Mouse (Mus musculus): ENCODE measurements around the gene Arsg.

Arsg gene

GRCm38 (mm10) chr11:109496475-109496993 is 23.4 kb downstream of the Arsg start:
- no peak for DNase-seq

DNA sequence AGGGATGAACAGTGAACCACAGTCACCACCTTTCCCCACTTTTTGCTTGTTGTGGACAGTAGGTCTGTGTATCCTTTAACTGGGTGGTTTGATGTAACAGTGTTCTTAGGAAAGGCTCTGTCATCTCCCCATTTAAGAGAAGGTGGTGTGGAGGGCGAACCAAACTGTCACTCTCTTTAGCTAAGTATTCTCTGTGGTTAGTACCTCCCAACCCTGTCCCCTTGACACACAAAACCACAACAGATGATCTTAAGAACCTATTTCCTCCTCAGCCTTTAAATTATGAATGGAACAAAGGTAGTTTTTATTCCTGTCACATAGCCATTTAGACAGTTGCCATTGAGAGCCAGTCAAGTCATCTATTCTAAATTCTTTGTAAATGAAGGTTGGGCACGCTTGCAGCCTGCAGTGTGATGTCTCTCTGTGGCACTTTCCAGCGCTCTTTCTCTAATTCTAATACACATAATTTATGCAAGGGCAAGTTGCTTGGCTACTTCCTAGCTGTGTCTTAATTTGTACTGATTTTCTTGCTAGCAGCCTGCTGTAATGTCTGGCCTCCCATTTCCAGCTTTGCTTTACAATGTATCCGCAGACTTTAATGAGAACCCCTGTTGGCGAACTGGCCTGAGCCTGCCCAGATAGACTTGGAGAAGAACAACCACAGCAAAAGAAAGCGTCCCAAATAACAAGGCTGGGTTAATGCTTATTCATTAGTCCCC is 24.0 kb downstream of the Arsg start:
- DNase-seq = no peak

DNA sequence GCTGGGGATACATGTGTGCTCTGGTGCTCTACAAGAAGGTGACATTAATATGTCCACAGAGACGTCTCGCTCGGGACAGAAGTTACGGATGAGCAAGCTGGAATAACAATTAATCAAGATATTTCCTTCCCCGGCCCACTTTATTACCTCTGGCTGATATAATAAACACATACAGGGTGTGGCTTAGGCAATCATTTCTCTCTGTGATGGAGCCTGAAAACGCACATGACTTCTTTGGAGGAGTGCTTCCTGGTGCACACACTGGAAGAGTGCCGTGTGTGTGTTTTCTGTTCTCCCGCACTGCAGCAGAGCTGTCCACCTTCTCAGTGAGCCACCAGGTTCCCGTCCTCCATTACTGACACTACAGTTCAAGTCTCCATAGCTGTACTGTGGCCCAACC is 24.8 kb downstream of the Arsg start:
- no peak for DNase-seq

DNA sequence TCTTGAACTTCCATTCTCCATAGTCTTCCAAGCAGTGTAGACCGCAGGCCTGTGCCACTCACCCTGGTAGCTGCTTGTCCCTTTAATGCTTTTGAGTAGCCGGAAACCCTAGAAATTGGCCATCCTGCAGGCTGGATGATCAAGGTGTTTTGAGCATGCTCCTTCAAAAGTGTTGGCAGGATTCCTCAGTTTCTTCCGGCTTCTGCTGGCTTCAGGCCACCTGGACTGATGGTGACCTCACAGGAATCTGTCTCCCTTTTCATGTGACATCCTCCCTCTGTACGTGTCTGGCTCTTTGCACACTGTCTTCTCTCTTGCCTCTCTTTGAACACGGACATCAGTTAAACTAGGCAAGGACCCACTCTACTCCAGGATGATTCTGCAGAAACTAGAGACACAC is 27.0 kb downstream of the Arsg start:
- DNase-seq = no peak

DNA sequence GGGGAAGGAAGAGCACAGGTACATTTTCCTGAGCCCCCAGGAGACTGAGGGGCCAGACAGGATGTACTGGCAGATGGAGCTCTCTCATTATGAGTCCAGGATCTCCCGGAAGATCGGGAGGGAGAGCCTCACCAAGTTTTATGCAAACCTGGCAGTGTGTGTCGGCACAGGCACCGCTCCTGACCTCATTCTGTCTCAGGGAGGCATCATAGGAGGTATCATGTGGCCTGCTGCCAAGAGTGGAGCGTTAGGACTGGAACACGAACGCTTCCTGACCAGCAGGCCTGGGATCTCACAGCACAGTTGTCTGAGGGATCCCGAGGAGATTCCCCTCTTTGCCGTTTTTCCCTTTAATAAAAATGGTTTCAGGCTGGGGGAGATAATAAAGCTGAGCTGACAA is 31.8 kb downstream of the Arsg start:
- peak; percentile 86 for DNase-seq

- DNase-seq = no peak
Measured at GRCm38 (mm10) chr11:109505823-109506222, 32.6 kb downstream of the Arsg start.

DNA sequence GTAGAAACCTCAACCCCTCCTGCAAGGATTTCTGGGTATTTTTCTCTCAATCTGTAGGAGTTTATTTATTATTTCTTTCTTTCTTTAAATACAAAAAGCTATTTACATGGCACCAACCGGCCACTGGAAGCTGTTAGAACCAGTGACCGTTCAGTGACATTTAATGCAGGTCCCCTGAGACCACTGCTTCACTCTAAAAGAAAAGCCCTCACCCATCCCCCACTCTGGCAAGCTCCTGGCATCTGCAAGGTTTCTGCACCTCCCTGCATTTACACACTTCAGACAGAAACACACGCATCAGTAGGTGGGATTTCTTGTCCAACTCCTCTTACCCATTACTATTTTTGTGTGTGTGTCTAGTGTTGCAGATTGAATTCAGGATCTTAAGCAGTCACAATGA is 33.9 kb downstream of the Arsg start:
- peak; percentile 22 for DNase-seq

DNA sequence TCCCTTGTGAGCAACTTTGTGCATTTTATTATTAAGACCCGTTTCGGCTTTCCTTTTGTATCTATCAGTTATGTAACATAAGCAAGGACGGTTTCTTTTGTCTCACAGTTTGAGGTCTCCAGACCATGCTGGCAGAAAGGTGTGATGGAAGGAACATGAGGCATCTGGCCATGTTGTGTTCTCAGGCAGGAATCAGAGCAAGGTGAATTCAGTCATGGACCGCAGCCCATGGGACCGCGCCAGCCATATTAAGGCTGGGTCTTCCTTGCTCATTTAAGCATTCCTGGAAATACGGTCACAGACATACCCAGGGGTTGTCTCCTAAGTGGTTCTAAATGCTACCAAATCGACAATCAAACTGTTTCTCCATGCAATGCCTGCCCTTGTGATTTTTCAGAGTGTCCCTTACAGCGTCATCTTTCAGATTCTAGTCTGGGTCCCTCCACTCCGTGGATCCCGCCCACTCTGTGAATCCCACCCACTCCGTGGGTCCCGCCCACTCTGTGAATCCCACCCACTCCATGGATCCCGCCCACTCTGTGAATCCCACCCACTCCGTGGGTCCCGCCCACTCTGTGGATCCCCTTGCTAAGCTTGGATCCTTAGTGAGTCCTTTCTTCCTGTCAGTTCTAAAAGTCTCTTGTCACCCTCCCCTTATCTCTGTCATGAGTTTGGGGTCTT is 40.0 kb downstream of the Arsg start:
- no peak for DNase-seq

DNA sequence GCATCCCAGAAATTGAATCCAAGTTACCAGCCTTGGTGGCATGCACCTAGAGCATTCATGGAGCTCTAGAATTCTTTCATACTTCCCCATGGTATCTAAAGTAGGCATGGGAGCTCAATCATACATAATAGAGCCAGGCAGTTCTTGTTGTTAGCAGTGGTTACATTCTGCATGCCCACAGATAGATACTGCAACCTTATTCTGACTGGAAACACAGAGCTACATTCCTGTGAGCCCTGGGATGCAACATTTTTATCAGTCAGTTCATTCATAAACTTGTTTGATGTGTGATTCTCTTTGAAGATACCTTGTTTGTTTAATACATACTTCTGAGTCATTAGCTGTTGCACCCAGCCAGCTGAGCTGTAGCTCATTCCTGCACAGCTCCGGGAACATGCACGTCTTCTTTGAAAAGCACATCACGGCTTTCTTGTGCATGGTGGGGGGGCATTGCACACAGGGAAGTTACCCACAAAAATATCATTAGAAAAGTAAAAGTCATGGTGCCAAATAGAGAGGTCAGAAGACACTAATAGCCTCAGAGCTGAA is 41.0 kb downstream of the Arsg start:
- no peak for DNase-seq

DNA sequence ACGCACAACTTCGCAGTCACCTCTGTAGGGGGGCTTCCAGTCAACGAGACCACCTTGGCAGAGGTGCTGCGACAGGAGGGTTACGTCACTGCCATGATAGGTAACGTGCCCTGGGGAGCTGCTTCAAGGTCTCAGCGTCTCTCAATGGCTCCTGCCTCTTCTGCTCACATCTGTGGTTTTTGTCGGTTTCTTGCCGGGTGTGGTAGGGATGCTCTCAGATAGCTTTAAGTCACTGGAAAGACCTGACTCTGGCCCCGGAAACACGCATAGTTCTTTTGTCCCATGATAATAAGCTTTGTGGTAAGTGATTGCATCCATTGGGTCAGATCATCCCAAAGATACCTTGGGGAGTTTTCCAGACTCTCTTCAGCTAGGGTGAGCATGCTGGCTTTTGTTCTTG is 44.2 kb downstream of the Arsg start:
- no peak for DNase-seq

- no peak for DNase-seq
Measured at GRCm38 (mm10) chr11:109517816-109518215, 44.6 kb downstream of the Arsg start.

- no peak for DNase-seq
Measured at GRCm38 (mm10) chr11:109520958-109521357, 47.8 kb downstream of the Arsg start.

- no peak for DNase-seq
Measured at GRCm38 (mm10) chr11:109524869-109525268, 51.7 kb downstream of the Arsg start.

DNA sequence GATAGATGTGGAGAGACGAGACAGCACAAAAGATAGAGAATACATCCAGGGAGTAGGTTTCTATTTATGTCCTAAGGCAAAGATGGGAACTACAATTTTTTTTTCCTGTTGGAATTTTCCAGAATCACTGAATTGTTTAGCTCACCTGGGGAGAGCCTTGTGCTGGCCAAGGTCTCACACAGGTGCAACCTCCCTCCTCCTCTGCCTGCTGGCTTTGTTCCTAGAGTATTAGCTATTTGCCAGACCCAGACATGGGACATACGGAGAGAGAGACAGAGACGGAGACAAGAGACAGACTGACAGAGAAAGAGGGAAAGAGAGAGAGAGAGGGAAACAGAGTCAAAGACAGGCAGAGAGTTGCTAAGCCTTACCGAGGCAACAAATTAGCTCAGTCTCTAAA is 52.4 kb downstream of the Arsg start:
- DNase-seq = no peak

DNA sequence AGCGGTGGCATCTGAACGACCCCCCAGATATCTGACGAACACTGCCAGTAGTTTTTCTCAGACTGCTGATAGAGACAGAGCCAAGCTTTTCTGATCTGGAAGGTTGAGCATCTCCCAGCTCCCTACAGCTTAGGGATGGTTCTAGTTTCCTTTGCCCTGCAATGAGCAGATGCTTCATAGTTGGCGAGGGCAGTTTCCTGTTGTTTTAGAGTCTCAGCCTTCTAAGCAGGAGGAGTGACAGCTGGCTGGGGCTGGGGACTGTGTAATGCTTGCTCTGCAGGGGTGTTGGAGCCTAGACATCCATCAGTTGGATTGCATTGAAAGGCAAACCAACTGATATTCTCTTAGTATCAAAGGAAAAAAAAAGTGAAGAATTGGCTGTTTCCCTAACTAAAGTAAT is 56.9 kb downstream of the Arsg start:
- DNase-seq = no peak

GRCm38 (mm10) chr11:109535966-109536365 is 62.8 kb downstream of the Arsg start:
- no peak for DNase-seq

DNA sequence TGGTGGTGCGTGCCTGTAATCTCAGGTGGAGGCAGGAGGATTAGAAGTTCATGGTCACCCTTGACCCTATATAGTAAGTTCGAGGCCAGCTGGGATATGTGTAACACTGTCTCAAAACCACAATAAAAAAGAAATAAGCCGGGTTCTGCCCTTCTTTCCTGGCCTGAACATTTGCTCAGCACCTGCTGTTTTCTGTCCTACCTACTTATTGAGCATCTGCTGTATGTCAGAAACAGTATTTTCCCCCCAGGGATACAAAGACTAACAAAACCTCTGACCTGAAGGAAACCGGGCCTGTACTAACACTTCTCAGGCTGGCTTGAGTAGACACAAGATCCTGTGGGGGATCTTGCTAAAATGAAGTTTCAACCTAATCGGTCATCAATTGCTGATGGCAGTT is 63.8 kb downstream of the Arsg start:
- DNase-seq = no peak

GRCm38 (mm10) chr11:109539290-109539689 is 66.1 kb downstream of the Arsg start:
- DNase-seq = peak; percentile 70

DNA sequence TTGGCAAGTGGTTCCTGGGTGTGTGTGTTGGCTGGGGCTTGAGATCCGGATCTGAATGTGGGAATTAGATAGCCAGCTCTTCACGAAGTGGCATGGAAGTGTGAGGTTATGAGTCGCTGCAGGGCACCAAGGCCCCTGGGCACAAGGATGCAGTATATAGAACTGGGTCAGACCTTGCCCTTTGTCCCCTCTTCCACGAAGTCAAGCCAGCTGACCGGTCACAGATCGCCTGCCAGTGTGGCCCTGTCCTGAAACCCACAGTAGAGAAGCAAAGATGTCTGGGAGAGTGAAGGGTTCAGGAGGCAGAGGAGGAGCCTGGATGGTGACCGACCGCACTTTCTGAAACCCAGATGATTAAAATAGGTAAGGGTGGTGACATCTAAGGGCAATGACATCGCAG is 70.3 kb downstream of the Arsg start:
- DNase-seq = no peak

DNA sequence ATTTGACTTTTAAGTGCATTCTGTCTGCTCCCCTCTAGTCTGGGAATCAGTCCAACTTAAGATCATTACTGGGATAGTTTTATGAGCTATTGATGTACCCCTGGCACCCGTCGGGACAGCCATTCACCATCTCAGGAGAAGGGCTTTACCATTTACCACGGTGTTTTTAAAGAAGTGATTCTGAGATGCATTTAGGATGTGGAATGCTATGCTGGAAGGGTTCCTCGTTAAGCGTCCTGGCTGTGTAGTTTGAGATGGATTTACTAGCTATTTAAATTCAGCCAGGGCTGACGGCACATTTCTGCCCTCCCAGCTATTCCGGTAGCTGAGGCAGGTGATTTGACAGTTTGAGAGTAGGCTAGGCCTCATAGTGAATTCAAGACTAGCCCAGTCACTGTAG is 71.3 kb downstream of the Arsg start:
- DNase-seq = no peak

DNA sequence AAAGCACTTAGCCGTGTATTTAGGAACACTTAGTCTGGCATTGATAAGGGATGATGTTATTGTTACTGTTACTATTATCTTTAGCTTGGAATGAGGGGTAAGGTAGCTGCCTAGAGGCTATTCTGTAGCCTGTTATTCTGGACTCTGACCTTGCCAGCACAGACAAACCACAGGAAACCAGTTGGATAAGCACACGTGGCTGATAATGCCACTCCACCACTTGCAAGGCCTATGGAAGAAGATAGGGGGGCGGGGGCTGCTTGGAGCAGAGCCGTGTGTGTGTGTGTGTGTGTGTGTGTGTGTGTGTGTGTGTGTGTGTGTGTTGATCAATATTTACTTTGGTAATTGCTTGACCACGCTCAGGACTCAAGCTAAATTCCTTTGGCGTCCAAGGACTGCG is 72.1 kb downstream of the Arsg start:
- DNase-seq = no peak

DNA sequence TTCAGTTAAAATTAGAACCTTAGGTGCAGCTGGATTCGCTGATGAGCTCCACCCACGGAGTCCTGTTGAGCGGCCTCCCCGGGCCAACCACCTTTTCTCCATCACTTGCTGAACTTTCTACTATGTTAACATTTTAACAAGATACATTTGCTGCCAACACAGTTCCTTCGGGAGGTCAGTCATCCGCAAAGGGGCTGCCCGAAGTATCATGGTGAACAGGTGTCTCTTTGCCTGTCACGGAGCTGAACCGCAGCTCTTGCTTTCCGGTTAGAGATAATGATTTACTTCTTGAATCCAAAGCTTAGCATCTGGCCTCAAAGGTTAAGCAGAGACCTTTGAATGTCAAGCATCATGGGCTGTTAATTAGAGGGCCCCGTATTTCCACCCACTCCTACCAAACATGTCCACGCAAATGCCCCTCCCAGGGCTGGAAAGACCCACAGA is 72.5 kb downstream of the Arsg start:
- no peak for DNase-seq

DNA sequence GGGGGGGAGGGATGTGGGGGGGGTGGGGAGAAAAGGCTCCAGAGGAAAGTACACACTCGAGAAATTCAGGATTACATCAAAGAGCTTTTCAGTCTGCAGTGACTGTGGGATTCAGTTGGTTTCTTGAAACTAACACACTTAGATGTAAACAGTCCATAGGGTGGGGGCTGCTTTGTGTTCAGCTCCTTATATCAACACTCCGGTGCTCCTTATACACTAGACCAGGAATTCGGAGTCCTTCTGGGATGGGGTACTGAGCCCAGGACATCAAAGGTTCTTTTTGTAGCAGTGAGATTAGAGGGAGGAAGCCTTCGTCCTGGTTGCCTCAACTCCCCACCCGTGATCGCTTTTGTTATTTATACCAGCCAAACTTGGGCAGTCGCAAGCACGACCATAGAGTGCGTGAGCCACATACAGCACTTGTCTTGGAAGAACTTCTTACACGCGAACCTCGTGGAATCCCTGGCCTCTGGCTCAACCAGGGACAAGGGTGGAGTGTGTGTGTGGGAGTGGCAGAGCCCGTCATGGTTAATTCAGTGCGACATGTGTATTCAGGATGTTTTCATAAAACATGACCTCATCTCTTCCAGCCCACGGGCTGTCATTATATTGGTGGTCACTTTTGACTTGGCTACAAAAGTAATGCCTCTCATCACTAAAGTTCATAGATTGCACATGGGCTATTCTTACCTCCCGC is 73.3 kb downstream of the Arsg start:
- peak; percentile 73 for DNase-seq

- DNase-seq = no peak
Measured at GRCm38 (mm10) chr11:109547652-109548051, 74.5 kb downstream of the Arsg start.

All from retina, postnatal 1 day (tissue).